Mouse (Mus musculus) megakaryocyte, embryonic 14.5 days (primary cell): ENCODE data around the gene F12.

ENCODE experiments used
- FLI1 ChIP-seq: IDR thresholded peaks from 2 replicates; pipeline ENCODE4 v1.6.1; 2012; ENCODE audit warnings: low read length, inconsistent platforms, mixed read lengths
- GATA1 ChIP-seq: IDR thresholded peaks from 3 replicates; pipeline ENCODE4 v1.6.1; 2012; ENCODE audit warnings: mixed read lengths, low read length, inconsistent platforms, borderline replicate concordance

DNA sequence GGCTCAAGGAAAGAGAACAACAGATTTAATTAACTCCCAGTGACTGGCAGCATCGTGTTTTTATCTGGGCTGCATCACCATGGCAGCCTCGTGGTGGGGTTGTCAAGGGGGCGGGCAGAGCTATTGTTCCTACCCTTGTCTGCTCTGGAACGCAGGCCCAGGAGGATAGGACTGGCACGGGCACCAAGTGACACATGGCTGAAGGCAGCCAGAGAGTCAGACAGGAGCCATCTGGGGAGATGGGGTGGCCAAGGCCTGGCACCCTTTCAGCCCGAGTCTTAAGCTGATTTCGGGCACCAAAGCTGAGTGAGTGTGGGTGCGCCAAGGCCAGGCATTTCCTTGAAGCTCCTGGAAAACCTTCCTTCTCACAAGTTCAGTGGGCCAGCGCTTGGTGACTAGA is 43.8 kb upstream of the F12 start:
- TF ChIP-seq GATA1: no peak
- no peak for TF ChIP-seq FLI1
